Mouse (Mus musculus) neural tube, embryonic 11.5 days (tissue): ENCODE measurements around the gene Knstrn. TPM values are rescaled to one million over a fixed set of nuclear protein-coding genes. Genes with fewer than 3 reads are reported as not detected.

Source experiments
- ATAC-seq: fragments of 200-750 bp; cut with Nextera tagmentation; 2 replicates; pipeline ENCODE4 v1.8.0; 2017; ENCODE audit warnings: moderate number of reproducible peaks, mild to moderate bottlenecking, moderate TSS enrichment, moderate library complexity; ENCODE audit not compliant: insufficient read depth, low FRiP score, low TSS enrichment
- DNase-seq: peaks from one replicate; pipeline ENCODE4 v3.0.0-alpha.2; 2015; ENCODE audit warnings: low spot score
- H3K27ac ChIP-seq: fragments of 300-500 bp; sonication (generic); 2 replicates; pipeline ENCODE4 v1.5.1; 2014; ENCODE audit warnings: low read depth, mild to moderate bottlenecking, low read length
- H3K27me3 ChIP-seq: fragments of 300-500 bp; sonication (generic); 2 replicates; pipeline ENCODE4 v1.6.1; 2014; ENCODE audit warnings: mild to moderate bottlenecking, low read length, mixed read lengths; ENCODE audit not compliant: control insufficient read depth, insufficient read depth
- H3K36me3 ChIP-seq: fragments of 300-500 bp; sonication (generic); 2 replicates; pipeline ENCODE4 v1.6.1; 2014; ENCODE audit warnings: mild to moderate bottlenecking, low read length, moderate library complexity, mixed read lengths; ENCODE audit not compliant: control insufficient read depth, insufficient read depth
- H3K4me1 ChIP-seq: fragments of 300-500 bp; sonication (generic); 2 replicates; pipeline ENCODE4 v1.6.1; 2014; ENCODE audit warnings: low read length, mixed read lengths; ENCODE audit not compliant: control insufficient read depth, insufficient read depth
- H3K4me2 ChIP-seq: fragments of 300-500 bp; sonication (generic); 2 replicates; pipeline ENCODE4 v1.6.1; 2014; ENCODE audit warnings: low read depth, mild to moderate bottlenecking, moderate library complexity
- H3K4me3 ChIP-seq: fragments of 300-500 bp; sonication (generic); 2 replicates; pipeline ENCODE4 v1.5.1; 2014; ENCODE audit warnings: low read depth, low read length
- H3K9ac ChIP-seq: fragments of 300-500 bp; sonication (generic); 2 replicates; pipeline ENCODE4 v1.6.1; 2014; ENCODE audit warnings: mild to moderate bottlenecking, low read length
- H3K9me3 ChIP-seq: fragments of 300-500 bp; sonication (generic); 2 replicates; pipeline ENCODE4 v1.6.1; 2016; ENCODE audit warnings: low read length; ENCODE audit not compliant: control insufficient read depth
- WGBS: fragments of 180-500 bp; shearing (Covaris S2); extraction: QIAGEN DNeasy Blood & Tissue Kit; methylation state at CpG from one replicate; pipeline ENCODE4 v1.1.7; 2014; 5-methylcytosine and 5-hydroxymethylcytosine counted together
- polyA plus RNA-seq: library from polyadenylated mRNA; unstranded; fragments of >200 nt; fragmentation: Nextera tagmentation; extraction: Ambion mirVana; gene quantifications from 2 replicates; pipeline ENCODE4 v1.2.1, GENCODE M21; 2014

The Knstrn gene
- polyA plus RNA-seq, 1 experiment from 2014 or later: 146 TPM

DNA sequence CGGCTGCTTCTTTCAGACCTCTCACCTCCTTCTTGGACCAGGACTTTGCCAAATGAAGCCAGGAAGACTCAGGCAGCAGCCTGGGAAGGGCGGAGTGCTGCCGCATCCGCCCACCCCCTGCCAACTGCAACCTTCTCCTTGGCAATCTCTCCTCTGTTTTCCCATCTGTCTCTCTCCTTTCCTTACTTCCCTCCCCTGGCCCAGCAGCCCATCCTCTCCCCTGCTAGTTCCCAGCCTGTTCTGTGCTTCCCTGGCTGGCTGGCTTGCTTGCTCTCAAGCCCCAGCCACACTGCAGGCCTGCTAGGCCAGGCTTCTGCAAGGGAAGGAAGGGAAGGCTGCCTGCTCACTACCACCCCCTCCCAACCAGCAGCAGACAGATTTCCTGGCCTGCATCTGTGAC, 38.0 kb upstream of the Knstrn start:
- Histone ChIP-seq H3K4me2 (no peak overlapping the region), H3K27me3 (0 out of 2 replicates have a peak, but pooled peaks cover 4% of the 10 kb centered on the region), H3K9ac (no peak overlapping the region), H3K4me1 (peaks cover 8% of the 10 kb centered on the region), H3K36me3 (no peaks in the 10 kb centered on the region), H3K9me3 (no peaks in the 10 kb centered on the region), H3K4me3 (no peak overlapping the region), H3K27ac (no peak overlapping the region)
- no peak for DNase-seq
- WGBS: 70% methylated on average over 4 of the region's 4 CpGs
- ATAC-seq: no peak

DNA sequence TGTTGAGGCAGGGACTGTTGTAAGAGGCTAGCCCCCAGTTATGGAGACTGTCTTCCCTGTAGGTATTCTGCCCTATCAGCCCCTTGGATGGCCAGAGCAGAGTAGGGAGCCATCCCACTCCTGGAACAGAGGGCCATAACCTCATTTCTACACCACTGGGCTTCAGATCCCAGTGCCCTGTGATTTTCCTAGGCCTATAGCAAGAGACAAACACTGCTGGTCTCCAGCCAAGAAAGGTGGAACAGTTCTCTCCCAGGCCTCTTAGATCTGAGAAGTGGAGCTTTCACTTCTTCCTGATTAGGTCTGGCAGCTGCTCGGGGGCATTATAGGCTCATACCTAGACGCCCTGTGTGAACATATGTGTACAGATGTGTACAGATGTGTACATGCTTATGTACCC, 37.5 kb upstream of the Knstrn start:
- no peak overlapping the region for H3K4me2 ChIP-seq
- no peaks in the 10 kb centered on the region for H3K9me3 ChIP-seq
- DNase-seq (no peak), ATAC-seq (no peak)
- no peaks in the 10 kb centered on the region for H3K36me3 ChIP-seq
- WGBS: 72% methylated on average over 2 of the region's 2 CpGs
- no peak overlapping the region for H3K9ac ChIP-seq
- no peak overlapping the region for H3K27ac ChIP-seq
- H3K27me3 ChIP-seq: 0 out of 2 replicates have a peak, but pooled peaks cover 4% of the 10 kb centered on the region
- H3K4me1 ChIP-seq: peaks cover 8% of the 10 kb centered on the region
- H3K4me3 ChIP-seq: no peak overlapping the region

DNA sequence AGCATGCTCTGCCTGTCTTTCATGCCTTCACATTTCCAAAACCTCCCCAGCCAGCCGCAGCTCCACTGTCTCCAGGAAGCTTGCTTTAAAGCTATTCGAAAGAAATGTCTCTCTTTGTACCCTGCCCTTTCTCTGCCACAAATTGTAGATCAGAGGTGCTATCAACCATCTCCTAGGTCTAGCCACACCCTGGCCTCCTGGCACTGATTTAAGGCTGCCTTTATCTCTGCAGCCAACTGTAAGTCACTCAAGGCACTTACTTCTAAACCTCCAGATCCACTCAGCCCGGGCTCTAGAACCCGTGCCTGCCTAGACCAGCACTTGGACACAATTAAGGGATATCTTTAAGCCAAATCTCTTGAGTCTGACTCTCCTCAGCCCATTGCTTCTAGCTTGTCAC, 35.4 kb upstream of the Knstrn start:
- H3K27ac ChIP-seq: no peak overlapping the region
- peaks cover 8% of the 10 kb centered on the region for H3K4me1 ChIP-seq
- H3K9ac ChIP-seq: no peak overlapping the region
- no peak overlapping the region for H3K4me2 ChIP-seq
- no peak for ATAC-seq
- 0 out of 2 replicates have a peak, but pooled peaks cover 4% of the 10 kb centered on the region for H3K27me3 ChIP-seq
- 73% methylated on average over 4 of the region's 4 CpGs for WGBS
- no peak overlapping the region for H3K4me3 ChIP-seq
- DNase-seq: no peak
- H3K9me3 ChIP-seq: no peaks in the 10 kb centered on the region
- H3K36me3 ChIP-seq: no peaks in the 10 kb centered on the region

DNA sequence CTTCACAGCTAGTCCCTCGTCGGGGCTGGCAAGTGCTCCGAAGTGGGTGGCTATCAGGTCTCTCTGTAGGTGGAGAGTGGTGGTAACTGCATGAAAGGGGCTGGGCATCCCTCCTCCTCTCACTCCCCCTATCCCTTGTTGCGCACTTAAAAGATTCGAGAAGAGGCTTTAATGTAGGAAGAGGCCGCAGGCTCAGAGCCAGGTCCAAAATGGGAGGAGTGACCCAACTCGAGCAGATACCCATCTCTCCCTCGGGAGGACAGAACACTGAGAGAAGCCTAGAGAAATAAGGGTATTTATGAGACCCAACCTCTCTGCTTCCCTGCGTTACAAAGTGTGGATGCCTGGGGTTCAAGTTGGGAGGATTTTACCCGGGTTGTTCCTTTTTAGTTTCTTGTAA, 34.7 kb upstream of the Knstrn start:
- no peaks in the 10 kb centered on the region for H3K9me3 ChIP-seq
- peak overlapping the region; percentile 50 for H3K4me2 ChIP-seq
- 9% methylated on average over 10 of the region's 10 CpGs for WGBS
- H3K27me3 ChIP-seq: 0 out of 2 replicates have a peak, but pooled peaks cover 4% of the 10 kb centered on the region
- H3K4me3 ChIP-seq: peak overlapping the region; percentile 32
- peaks cover 8% of the 10 kb centered on the region for H3K4me1 ChIP-seq
- H3K36me3 ChIP-seq: no peaks in the 10 kb centered on the region
- peak; percentile 32 for ATAC-seq
- peak; percentile 29 for DNase-seq
- 0 out of 2 replicates have a peak overlapping the region, but pooled peaks have one; percentile 23 for H3K27ac ChIP-seq
- peak overlapping the region; percentile 41 for H3K9ac ChIP-seq

DNA sequence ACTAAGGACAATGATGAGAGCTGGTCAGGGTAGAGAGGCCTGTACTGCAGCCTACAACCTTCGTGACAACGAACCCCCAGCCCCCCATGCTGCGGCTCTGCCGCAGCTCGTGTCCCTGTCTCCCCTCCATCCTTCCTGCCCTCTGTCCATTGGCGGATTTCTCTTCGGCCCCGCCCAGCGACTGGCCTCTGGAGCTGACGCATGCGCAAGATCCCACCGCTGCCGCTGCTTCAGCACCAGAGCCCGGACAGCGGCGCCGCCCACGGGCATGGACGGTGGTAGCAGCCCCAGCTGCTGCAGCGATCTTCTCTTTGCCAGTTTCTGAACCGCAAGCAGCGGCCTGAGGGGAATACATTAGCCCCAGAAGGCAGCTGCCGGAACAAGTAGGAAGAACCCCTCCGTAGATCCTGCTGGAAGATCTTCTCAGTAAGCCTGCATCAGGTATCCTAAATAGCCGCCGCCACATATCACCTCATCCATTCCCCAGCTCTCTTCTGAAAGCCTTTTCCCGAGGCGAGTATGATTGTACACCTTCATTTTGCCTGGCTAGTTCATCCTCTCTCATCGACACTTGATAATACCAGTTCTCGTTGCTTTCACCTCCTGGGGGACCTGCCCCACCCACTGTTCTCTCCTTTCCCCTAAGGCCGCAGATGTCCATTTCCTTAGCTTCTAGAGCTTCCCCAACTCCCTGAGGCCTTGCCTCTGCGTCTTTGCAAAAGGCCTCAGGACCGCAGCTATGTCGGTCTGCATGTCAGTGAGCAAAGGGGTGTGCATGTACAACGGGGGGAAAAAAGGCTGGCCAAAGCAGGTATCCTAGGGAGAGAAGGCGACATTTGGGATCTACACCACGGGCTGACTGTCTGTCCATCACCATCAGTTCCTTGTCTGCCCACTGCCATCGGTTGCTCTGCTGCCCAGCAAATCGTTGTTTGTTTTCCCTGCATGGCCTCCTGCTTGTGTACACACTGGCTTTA, 34.0 kb upstream of the Knstrn start, which contains the start of gene Disp2:
Disp2 (plus strand) TSS at position 216 of the 977 bp plus-strand sequence.
- Histone ChIP-seq H3K4me1 (peaks cover 8% of the 10 kb centered on the region), H3K9ac (peak within 1 kb of the TSS; percentile 54), H3K4me3 (peak within 1 kb of the TSS; percentile 32), H3K9me3 (no peaks in the 10 kb centered on the region), H3K27ac (peak within 1 kb of the TSS; percentile 34; the same call in 1 of the 2 replicates), H3K4me2 (peak within 1 kb of the TSS; percentile 50), H3K27me3 (0 out of 2 replicates have a peak, but pooled peaks cover 4% of the 10 kb centered on the region), H3K36me3 (no peaks in the 10 kb centered on the region)
- 12% methylated on average over 39 of the region's 39 CpGs for WGBS
- peak; percentile 86 for ATAC-seq
- DNase-seq: peak; percentile 96

DNA sequence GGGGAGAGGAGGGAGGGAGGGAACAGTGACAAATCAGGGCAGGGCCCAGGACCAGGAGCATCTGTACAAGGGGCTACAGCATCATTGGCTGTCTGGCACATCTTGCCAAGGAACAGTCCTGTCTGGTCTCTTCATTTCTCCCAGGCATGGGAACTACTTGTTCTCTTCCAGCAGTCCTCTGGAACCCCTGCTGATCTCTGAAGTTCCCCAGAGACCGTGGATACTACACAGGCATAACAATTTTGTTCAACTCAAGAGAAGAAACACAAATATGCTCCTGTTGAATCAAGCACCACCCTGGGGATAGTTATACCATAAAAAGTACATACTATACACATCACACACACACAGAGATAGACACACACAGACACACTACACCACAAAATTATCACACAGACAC, 32.7 kb upstream of the Knstrn start:
- H3K27ac ChIP-seq: no peak overlapping the region
- DNase-seq (no peak), ATAC-seq (no peak)
- no peak overlapping the region for H3K4me3 ChIP-seq
- H3K27me3 ChIP-seq: 0 out of 2 replicates have a peak, but pooled peaks cover 4% of the 10 kb centered on the region
- no peaks in the 10 kb centered on the region for H3K36me3 ChIP-seq
- H3K4me2 ChIP-seq: no peak overlapping the region
- no peak overlapping the region for H3K9ac ChIP-seq
- peaks cover 8% of the 10 kb centered on the region for H3K4me1 ChIP-seq
- WGBS: 47% methylated on average over 1 of the region's 1 CpGs
- H3K9me3 ChIP-seq: no peaks in the 10 kb centered on the region

DNA sequence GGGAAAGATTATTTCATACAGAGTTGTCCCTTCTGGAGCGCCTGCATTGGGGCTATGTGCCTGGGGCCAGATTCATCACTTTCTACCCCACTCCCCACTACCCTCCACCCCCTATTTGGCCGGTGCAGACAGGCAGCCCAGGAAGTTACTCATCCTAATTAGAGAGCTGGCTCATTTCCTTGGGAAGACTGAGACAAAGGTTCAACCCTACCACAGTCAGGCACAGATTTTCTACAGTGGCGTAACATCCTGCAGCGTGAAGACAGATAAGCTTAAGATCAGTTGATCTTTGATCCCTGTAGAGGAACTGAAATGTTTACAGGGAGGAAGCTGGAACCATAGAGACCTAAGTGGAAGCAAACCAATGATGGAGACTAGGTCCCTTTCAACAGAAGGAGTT, 31.5 kb upstream of the Knstrn start:
- H3K9me3 ChIP-seq: no peaks in the 10 kb centered on the region
- H3K4me1 ChIP-seq: peaks cover 8% of the 10 kb centered on the region
- no peak overlapping the region for H3K4me2 ChIP-seq
- no peak overlapping the region for H3K27ac ChIP-seq
- H3K36me3 ChIP-seq: no peaks in the 10 kb centered on the region
- WGBS: 79% methylated on average over 4 of the region's 4 CpGs
- no peak overlapping the region for H3K9ac ChIP-seq
- 0 out of 2 replicates have a peak, but pooled peaks cover 4% of the 10 kb centered on the region for H3K27me3 ChIP-seq
- no peak overlapping the region for H3K4me3 ChIP-seq
- DNase-seq (no peak), ATAC-seq (no peak)

DNA sequence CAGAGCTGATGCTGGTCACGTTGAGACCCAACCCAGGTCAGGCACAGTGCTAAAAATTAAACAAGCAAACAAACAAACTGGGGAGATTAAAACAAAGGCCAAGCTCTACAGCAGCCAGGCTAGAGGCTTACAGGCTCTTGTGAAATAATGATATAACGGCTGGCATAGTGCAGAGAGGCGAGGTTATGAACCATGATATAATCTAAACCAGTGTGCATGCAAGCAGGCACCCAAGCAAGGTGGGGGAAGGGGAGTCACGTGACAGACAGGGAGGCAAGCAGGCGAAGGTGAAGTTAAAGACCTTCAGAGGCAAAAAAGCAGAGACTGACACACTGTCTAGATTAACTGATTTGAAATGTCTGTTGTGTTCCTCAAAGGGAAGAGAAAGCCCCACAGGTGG, 30.7 kb upstream of the Knstrn start:
- Histone ChIP-seq H3K36me3 (no peaks in the 10 kb centered on the region), H3K27ac (no peak overlapping the region), H3K4me1 (peaks cover 8% of the 10 kb centered on the region), H3K9ac (no peak overlapping the region), H3K9me3 (no peaks in the 10 kb centered on the region), H3K4me3 (no peak overlapping the region), H3K4me2 (no peak overlapping the region), H3K27me3 (0 out of 2 replicates have a peak, but pooled peaks cover 4% of the 10 kb centered on the region)
- no peak for DNase-seq
- WGBS: 70% methylated on average over 5 of the region's 5 CpGs
- no peak for ATAC-seq
